Mouse (Mus musculus): ENCODE measurements around the gene Crybb3. TPM values are rescaled to one million over a fixed set of nuclear protein-coding genes. Genes with fewer than 3 reads are reported as not detected.

Gene Crybb3
- polyA plus RNA-seq, 1 experiment from 2014 or later, result not detected

DNA sequence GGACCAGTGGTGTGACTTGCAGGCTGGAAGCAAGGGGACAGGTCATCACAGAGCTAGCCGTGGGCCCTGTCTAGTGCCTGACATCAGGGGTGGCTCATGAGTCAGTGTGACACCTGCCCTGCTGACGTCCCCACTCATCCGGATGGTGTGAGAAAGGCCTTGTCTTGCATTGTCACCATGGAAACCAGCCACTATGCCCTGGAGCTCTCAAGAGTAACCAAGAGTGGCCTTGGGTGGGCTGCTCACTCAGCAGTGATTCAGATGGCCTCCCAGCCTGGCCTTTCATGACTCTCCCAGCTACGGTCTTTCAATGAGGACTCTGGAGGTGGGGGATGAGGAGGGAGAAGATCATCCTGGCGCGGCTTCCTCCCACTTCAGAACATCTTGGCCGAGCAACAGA lies 21.1 kb upstream of the Crybb3 start:
- Histone ChIP-seq H3K27ac (no peak overlapping the region), H3K9me3 (replicated peaks) (no peaks in the 10 kb centered on the region), H3K4me1 (replicated peaks) (peaks cover 3% of the 10 kb centered on the region; the same call in 1 of the 2 replicates), H3K9ac (no peak overlapping the region), H3K4me3 (replicated peaks) (no peak overlapping the region), H3K4me2 (no peak overlapping the region), H3K27me3 (no peaks in the 10 kb centered on the region), H3K36me3 (no peaks in the 10 kb centered on the region)
- ATAC-seq (ENCODE audit: low read depth) (no peak), DNase-seq (no peak)
- 69% methylated on average over 7 of the region's 7 CpGs for WGBS (ENCODE audit: insufficient replicate concordance)

DNA sequence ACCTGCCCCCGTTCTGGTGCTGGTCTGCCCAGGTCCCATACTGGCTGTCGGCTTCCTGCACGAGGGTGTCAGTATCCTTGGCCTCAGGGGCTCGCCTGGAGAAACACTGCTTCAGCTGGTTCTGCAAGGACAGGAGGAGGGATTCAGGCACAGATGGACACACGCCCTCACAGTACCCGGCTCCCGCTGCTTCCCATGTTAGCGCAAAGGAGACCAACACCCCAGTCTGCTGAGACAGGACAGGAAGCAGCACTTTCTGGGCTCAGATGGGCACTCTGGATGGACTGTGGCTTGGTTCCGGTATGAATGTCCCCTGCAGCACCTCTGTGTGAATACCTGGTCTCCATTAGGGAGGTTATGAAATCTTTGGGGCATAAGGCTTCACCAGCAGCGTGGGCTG lies 20.1 kb upstream of the Crybb3 start:
- H3K9me3 ChIP-seq (replicated peaks), result no peaks in the 10 kb centered on the region
- H3K9ac ChIP-seq, result no peak overlapping the region
- no peak overlapping the region for H3K27ac ChIP-seq
- ATAC-seq (ENCODE audit: low read depth) (no peak), DNase-seq (no peak)
- no peaks in the 10 kb centered on the region for H3K4me1 ChIP-seq (replicated peaks)
- no peaks in the 10 kb centered on the region for H3K27me3 ChIP-seq
- H3K4me2 ChIP-seq, result no peak overlapping the region
- 73% methylated on average over 10 of the region's 10 CpGs for WGBS (ENCODE audit: insufficient replicate concordance)
- H3K36me3 ChIP-seq, result no peaks in the 10 kb centered on the region
- H3K4me3 ChIP-seq (replicated peaks), result no peak overlapping the region

GRCm38 (mm10) chr5:113100422-113100821 lies 19.0 kb upstream of the Crybb3 start:
- Histone ChIP-seq H3K4me2 (no peak overlapping the region), H3K9me3 (replicated peaks) (no peaks in the 10 kb centered on the region), H3K4me1 (replicated peaks) (no peaks in the 10 kb centered on the region), H3K27ac (no peak overlapping the region), H3K4me3 (replicated peaks) (no peak overlapping the region), H3K36me3 (no peaks in the 10 kb centered on the region), H3K9ac (no peak overlapping the region), H3K27me3 (no peaks in the 10 kb centered on the region)
- no peak for ATAC-seq (ENCODE audit: low read depth)
- 79% methylated on average over 11 of the region's 11 CpGs for WGBS (ENCODE audit: insufficient replicate concordance)
- DNase-seq, result no peak

GRCm38 (mm10) chr5:113099546-113099945 lies 18.2 kb upstream of the Crybb3 start:
- H3K9me3 ChIP-seq (replicated peaks), result no peaks in the 10 kb centered on the region
- DNase-seq (peak; percentile 65), ATAC-seq (ENCODE audit: low read depth) (peak; percentile 24; the same call in 1 of the 2 replicates)
- WGBS (ENCODE audit: insufficient replicate concordance), result 7% methylated on average over 1 of the region's 1 CpGs
- H3K4me1 ChIP-seq (replicated peaks), result no peaks in the 10 kb centered on the region
- H3K27me3 ChIP-seq, result no peaks in the 10 kb centered on the region
- H3K4me3 ChIP-seq (replicated peaks), result no peak overlapping the region
- H3K9ac ChIP-seq, result no peak overlapping the region
- no peak overlapping the region for H3K4me2 ChIP-seq
- no peak overlapping the region for H3K27ac ChIP-seq
- H3K36me3 ChIP-seq, result no peaks in the 10 kb centered on the region

DNA sequence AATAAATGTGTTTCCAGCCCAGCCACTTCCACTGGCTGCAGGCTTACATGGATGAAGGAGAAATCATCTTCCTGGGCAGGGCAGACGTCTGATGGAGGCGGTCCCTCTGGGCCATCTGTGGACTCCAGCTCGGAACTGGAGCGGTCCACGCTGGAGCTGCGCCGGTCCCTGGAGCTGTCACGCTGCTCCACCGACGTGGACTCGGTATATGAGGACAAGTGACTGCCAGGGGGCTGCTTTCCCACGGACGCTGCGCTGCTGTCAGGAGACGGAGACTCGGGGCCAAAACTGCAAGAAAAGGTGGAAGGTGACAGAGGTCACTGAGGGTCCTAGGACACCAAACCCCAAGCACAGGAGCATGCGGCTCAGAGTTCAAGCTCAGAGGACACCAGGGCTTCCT lies 16.2 kb upstream of the Crybb3 start:
- no peaks in the 10 kb centered on the region for H3K27me3 ChIP-seq
- no peak overlapping the region for H3K9ac ChIP-seq
- H3K9me3 ChIP-seq (replicated peaks), result no peaks in the 10 kb centered on the region
- no peaks in the 10 kb centered on the region for H3K36me3 ChIP-seq
- no peak for ATAC-seq (ENCODE audit: low read depth)
- 80% methylated on average over 17 of the region's 17 CpGs for WGBS (ENCODE audit: insufficient replicate concordance)
- H3K4me3 ChIP-seq (replicated peaks), result no peak overlapping the region
- DNase-seq, result no peak
- H3K4me2 ChIP-seq, result no peak overlapping the region
- no peak overlapping the region for H3K27ac ChIP-seq
- no peaks in the 10 kb centered on the region for H3K4me1 ChIP-seq (replicated peaks)

DNA sequence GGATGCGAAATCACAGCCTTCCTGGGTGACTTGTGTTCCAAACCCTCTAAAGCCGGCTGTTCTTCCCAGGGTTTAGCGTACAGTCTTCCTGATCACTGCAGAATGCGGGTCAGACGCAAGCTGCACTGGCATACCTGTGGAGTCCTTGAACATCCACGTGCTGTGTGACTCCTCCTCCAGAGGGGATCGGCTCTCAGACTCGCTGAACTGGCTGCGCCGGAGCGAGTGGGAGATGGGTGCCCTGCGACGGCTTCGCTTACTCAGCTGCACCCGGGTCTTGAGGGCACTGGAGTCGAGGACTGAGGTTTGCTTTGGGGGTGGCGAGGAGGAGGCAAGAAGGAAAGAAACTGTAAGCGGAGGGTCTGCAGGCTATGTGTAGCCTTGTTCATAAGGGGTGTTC lies 14.1 kb upstream of the Crybb3 start:
- Histone ChIP-seq H3K27me3 (no peaks in the 10 kb centered on the region), H3K27ac (no peak overlapping the region), H3K9ac (no peak overlapping the region), H3K36me3 (no peaks in the 10 kb centered on the region), H3K9me3 (replicated peaks) (no peaks in the 10 kb centered on the region), H3K4me2 (no peak overlapping the region), H3K4me3 (replicated peaks) (no peak overlapping the region), H3K4me1 (replicated peaks) (no peaks in the 10 kb centered on the region)
- DNase-seq, result no peak
- no peak for ATAC-seq (ENCODE audit: low read depth)
- WGBS (ENCODE audit: insufficient replicate concordance), result 76% methylated on average over 18 of the region's 18 CpGs

DNA sequence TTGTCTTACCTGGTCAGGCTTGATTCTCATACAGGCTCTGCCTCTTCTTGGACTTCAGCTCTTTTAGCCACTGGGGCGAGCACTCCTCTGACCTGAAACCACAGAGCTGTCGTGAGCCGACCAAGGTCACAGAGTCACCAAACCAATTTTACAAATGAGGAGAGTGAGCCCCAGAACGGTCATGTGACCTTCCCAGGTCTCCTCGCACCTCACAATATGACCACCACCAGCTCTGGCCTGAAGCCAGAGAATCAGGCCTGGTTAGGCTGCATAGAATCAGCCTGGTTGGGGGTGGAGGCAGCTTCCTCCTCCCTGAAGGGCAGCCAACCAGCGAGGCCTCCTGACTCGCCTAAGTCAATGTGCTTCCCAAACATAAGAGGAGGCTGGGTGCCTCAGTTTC lies 11.0 kb upstream of the Crybb3 start:
- H3K4me2 ChIP-seq, result no peak overlapping the region
- no peak for DNase-seq
- H3K27me3 ChIP-seq, result no peaks in the 10 kb centered on the region
- no peaks in the 10 kb centered on the region for H3K4me1 ChIP-seq (replicated peaks)
- no peaks in the 10 kb centered on the region for H3K9me3 ChIP-seq (replicated peaks)
- no peak for ATAC-seq (ENCODE audit: low read depth)
- no peak overlapping the region for H3K9ac ChIP-seq
- 64% methylated on average over 7 of the region's 7 CpGs for WGBS (ENCODE audit: insufficient replicate concordance)
- H3K36me3 ChIP-seq, result no peaks in the 10 kb centered on the region
- no peak overlapping the region for H3K27ac ChIP-seq
- no peak overlapping the region for H3K4me3 ChIP-seq (replicated peaks)

DNA sequence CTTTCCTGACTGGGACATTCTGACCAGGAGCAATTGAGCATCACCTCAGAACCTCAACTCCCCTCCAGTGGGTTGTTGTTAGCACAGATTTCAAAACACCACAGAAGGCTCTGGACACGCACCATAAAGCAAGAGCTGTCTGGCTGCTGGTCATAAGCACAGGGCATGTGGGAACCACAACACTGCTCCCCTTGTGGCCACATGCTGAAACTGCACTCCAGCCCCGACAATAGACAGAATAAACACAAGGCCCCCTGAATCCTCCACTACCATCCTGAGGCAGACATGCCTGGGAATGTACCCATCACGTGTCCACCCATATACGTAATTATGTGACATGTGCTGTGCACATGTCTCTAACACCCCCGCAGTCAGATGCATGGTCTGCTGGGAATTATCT lies 9.8 kb upstream of the Crybb3 start:
- H3K9ac ChIP-seq, result no peak overlapping the region
- no peaks in the 10 kb centered on the region for H3K9me3 ChIP-seq (replicated peaks)
- H3K4me1 ChIP-seq (replicated peaks), result no peaks in the 10 kb centered on the region
- WGBS (ENCODE audit: insufficient replicate concordance), result 51% methylated on average over 5 of the region's 5 CpGs
- no peak overlapping the region for H3K27ac ChIP-seq
- DNase-seq, result no peak
- H3K36me3 ChIP-seq, result no peaks in the 10 kb centered on the region
- H3K4me3 ChIP-seq (replicated peaks), result no peak overlapping the region
- no peak; the same call in 1 of the 2 replicates for ATAC-seq (ENCODE audit: low read depth)
- H3K27me3 ChIP-seq, result no peaks in the 10 kb centered on the region
- H3K4me2 ChIP-seq, result no peak overlapping the region

- Histone ChIP-seq H3K4me1 (replicated peaks) (no peaks in the 10 kb centered on the region), H3K9me3 (replicated peaks) (no peaks in the 10 kb centered on the region), H3K9ac (no peak overlapping the region), H3K27me3 (no peaks in the 10 kb centered on the region), H3K4me2 (no peak overlapping the region), H3K36me3 (no peaks in the 10 kb centered on the region), H3K27ac (no peak overlapping the region), H3K4me3 (replicated peaks) (no peak overlapping the region)
- 76% methylated on average over 11 of the region's 11 CpGs for WGBS (ENCODE audit: insufficient replicate concordance)
- no peak for ATAC-seq (ENCODE audit: low read depth)
- DNase-seq, result no peak
Observed at GRCm38 (mm10) chr5:113090750-113091149, 9.4 kb upstream of the Crybb3 start.

- ATAC-seq (ENCODE audit: low read depth), result no peak
- no peaks in the 10 kb centered on the region for H3K36me3 ChIP-seq
Observed at GRCm38 (mm10) chr5:113090077-113090690, 8.8 kb upstream of the Crybb3 start.

GRCm38 (mm10) chr5:113087465-113087864 lies 6.1 kb upstream of the Crybb3 start:
- H3K4me1 ChIP-seq (replicated peaks), result no peaks in the 10 kb centered on the region
- no peak overlapping the region for H3K4me2 ChIP-seq
- WGBS (ENCODE audit: insufficient replicate concordance), result 53% methylated on average over 1 of the region's 2 CpGs
- H3K4me3 ChIP-seq (replicated peaks), result no peak overlapping the region
- ATAC-seq (ENCODE audit: low read depth) (no peak), DNase-seq (no peak)
- no peak overlapping the region for H3K27ac ChIP-seq
- H3K36me3 ChIP-seq, result no peaks in the 10 kb centered on the region
- no peaks in the 10 kb centered on the region for H3K27me3 ChIP-seq
- H3K9ac ChIP-seq, result no peak overlapping the region
- no peaks in the 10 kb centered on the region for H3K9me3 ChIP-seq (replicated peaks)

More at GRCm38 (mm10) chr5:113090077-113090690, 8.8 kb upstream of the Crybb3 start:
- no peaks in the 10 kb centered on the region for H3K4me1 ChIP-seq (replicated peaks)
- no peak overlapping the region for H3K27ac ChIP-seq
- H3K9me3 ChIP-seq (replicated peaks), result no peaks in the 10 kb centered on the region
- no peak for DNase-seq
- H3K4me2 ChIP-seq, result no peak overlapping the region
- no peak overlapping the region for H3K4me3 ChIP-seq (replicated peaks)
- 78% methylated on average over 24 of the region's 24 CpGs for WGBS (ENCODE audit: insufficient replicate concordance)
- no peaks in the 10 kb centered on the region for H3K27me3 ChIP-seq
- H3K9ac ChIP-seq, result no peak overlapping the region

GRCm38 (mm10) chr5:113086990-113087389 lies 5.6 kb upstream of the Crybb3 start:
- Histone ChIP-seq H3K4me1 (replicated peaks) (no peaks in the 10 kb centered on the region), H3K4me2 (no peak overlapping the region), H3K9ac (no peak overlapping the region), H3K27me3 (no peaks in the 10 kb centered on the region), H3K9me3 (replicated peaks) (no peaks in the 10 kb centered on the region), H3K36me3 (no peaks in the 10 kb centered on the region), H3K4me3 (replicated peaks) (no peak overlapping the region), H3K27ac (no peak overlapping the region)
- ATAC-seq (ENCODE audit: low read depth), result no peak
- no peak for DNase-seq
- 68% methylated on average over 4 of the region's 4 CpGs for WGBS (ENCODE audit: insufficient replicate concordance)

Measured in liver, embryonic 13.5 days (tissue).